Mouse (Mus musculus) megakaryocyte, embryonic 14.5 days (primary cell): Measurements from ENCODE around the gene Arhgap23. TPM values are rescaled to one million over a fixed set of nuclear protein-coding genes. Genes with fewer than 3 reads are reported as not detected.

Experiments
- H3K27me3 ChIP-seq: replicated peaks from 2 replicates; pipeline ENCODE3; 2012; ENCODE audit warnings: inconsistent platforms
- H3K36me3 ChIP-seq: replicated peaks from 2 replicates; pipeline ENCODE3; 2012; ENCODE audit warnings: low read length, inconsistent platforms, mixed read lengths
- H3K4me1 ChIP-seq: 2 replicates; pipeline ENCODE4 v1.6.1; 2012; ENCODE audit warnings: inconsistent platforms
- H3K4me3 ChIP-seq: replicated peaks from 2 replicates; pipeline ENCODE3; 2012; ENCODE audit warnings: moderate library complexity, mild to moderate bottlenecking, inconsistent platforms
- H3K9me3 ChIP-seq: 2 replicates; pipeline ENCODE4 v1.6.1; 2012; ENCODE audit warnings: inconsistent platforms
- FLI1 ChIP-seq: IDR thresholded peaks from 2 replicates; pipeline ENCODE4 v1.6.1; 2012; ENCODE audit warnings: low read length, inconsistent platforms, mixed read lengths
- GATA1 ChIP-seq: IDR thresholded peaks from 3 replicates; pipeline ENCODE4 v1.6.1; 2012; ENCODE audit warnings: mixed read lengths, low read length, inconsistent platforms, borderline replicate concordance
- polyA plus RNA-seq: library from polyadenylated mRNA; stranded (reverse); fragments of >175 nt; gene quantifications from 2 replicates; pipeline ENCODE4 v1.2.3, GENCODE M21; 2012; ENCODE audit warnings: low replicate concordance; ENCODE audit not compliant: insufficient read depth

Gene Arhgap23
- polyA plus RNA-seq, 1 experiment: 85.6 TPM

DNA sequence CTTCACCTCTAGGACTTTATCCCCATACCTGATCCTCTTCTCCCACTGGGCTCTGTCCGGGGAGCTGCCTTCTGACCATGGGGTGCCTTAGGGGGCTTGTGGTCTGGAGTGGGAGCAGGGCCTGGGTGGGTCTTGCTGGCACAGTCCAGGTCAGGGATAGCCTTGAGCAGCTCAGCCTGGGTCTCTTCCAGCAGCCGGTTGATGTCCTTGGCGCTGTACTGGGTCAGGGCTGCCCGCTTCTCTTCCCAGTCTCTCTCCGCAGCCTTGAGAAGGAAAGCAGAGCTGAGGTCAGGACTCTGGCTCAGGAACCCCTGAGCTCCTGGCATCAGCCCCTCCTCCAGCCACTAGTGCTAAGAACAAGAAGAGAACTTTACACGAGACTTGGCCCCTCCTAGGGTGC is 110.0 kb downstream of the Arhgap23 start:
- no peak for TF ChIP-seq GATA1
- no peak for TF ChIP-seq FLI1
- Histone ChIP-seq H3K4me3 (no peak overlapping the region), H3K36me3 (no peaks in the 10 kb centered on the region), H3K27me3 (peaks cover 93% of the 10 kb centered on the region), H3K4me1 (peaks cover 12% of the 10 kb centered on the region; the same call in 1 of the 2 replicates), H3K9me3 (no peaks in the 10 kb centered on the region)

DNA sequence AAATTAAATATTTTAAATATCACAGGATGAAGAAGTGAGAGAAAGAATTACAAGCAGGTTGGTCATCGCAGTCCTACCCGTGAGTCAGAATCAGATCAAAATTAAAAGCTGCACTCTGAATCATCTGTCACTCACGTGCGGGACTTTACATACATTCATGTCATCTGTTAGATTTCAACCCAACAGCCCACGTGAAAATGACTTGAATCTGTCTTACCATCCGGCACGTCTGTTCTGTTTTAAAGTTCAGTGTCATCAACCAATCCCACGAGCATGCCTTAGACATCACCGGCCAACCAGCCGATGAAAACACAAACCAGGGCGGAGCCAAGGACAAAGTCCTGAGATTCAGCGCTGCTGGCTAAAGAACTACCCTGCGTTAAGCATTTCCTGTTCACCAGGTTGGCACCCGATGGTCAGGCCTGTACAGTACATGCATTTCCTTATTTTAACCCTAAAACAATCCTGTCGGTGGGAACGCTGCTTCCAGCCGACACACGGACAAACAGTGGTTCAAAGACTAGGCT is 113.0 kb downstream of the Arhgap23 start:
- no peak for TF ChIP-seq FLI1
- TF ChIP-seq GATA1: no peak
- no peak overlapping the region for H3K4me3 ChIP-seq
- H3K36me3 ChIP-seq: no peaks in the 10 kb centered on the region
- H3K4me1 ChIP-seq: peaks cover 41% of the 10 kb centered on the region
- peaks cover 95% of the 10 kb centered on the region for H3K27me3 ChIP-seq
- no peaks in the 10 kb centered on the region for H3K9me3 ChIP-seq

DNA sequence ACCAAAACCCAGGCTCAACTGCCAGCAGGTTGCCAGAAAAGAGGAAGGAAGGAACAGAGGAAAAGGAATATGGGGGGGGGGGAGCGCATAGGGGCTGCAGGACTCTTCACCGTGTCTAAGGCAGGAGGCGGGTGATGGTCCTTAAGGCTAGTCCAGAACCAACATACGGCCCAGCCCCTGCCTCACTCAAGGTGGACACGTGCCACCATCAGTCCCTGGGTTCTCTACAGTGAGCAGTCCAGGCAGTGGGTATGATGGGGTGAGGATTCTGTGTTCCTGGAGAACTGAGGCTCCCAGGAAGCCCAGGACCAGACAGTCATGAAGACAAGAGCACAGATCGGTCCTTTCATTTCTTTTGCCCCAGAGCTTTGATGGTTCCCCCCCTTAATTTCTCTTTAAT is 114.7 kb downstream of the Arhgap23 start:
- Histone ChIP-seq H3K4me3 (no peak overlapping the region), H3K9me3 (no peaks in the 10 kb centered on the region), H3K27me3 (peaks cover 95% of the 10 kb centered on the region), H3K4me1 (peaks cover 49% of the 10 kb centered on the region), H3K36me3 (no peaks in the 10 kb centered on the region)
- TF ChIP-seq GATA1 (no peak), FLI1 (no peak)

GRCm38 (mm10) chr11:97530961-97531360 is 115.6 kb downstream of the Arhgap23 start:
- H3K27me3 ChIP-seq: peaks cover 95% of the 10 kb centered on the region
- no peaks in the 10 kb centered on the region for H3K36me3 ChIP-seq
- TF ChIP-seq FLI1: no peak
- TF ChIP-seq GATA1: no peak
- H3K9me3 ChIP-seq: no peaks in the 10 kb centered on the region
- H3K4me1 ChIP-seq: peaks cover 52% of the 10 kb centered on the region
- H3K4me3 ChIP-seq: no peak overlapping the region

GRCm38 (mm10) chr11:97531381-97532260 is 116.3 kb downstream of the Arhgap23 start:
- peaks cover 95% of the 10 kb centered on the region for H3K27me3 ChIP-seq
- peaks cover 58% of the 10 kb centered on the region for H3K4me1 ChIP-seq
- peak overlapping the region; percentile 92 for H3K4me3 ChIP-seq
- H3K9me3 ChIP-seq: no peaks in the 10 kb centered on the region
- H3K36me3 ChIP-seq: no peaks in the 10 kb centered on the region
- TF ChIP-seq FLI1 (no peak), GATA1 (no peak)

- Histone ChIP-seq H3K4me3 (peak overlapping the region; percentile 92), H3K4me1 (peaks cover 66% of the 10 kb centered on the region), H3K9me3 (no peaks in the 10 kb centered on the region), H3K27me3 (peaks cover 99% of the 10 kb centered on the region), H3K36me3 (no peaks in the 10 kb centered on the region)
- TF ChIP-seq GATA1 (no peak), FLI1 (no peak)
These were observed 117.0 kb downstream of the Arhgap23 start for GRCm38 (mm10) chr11:97532354-97532753.

GRCm38 (mm10) chr11:97532950-97533582 is 117.7 kb downstream of the Arhgap23 start:
- H3K4me3 ChIP-seq: peak overlapping the region; percentile 92
- TF ChIP-seq FLI1: no peak
- no peaks in the 10 kb centered on the region for H3K9me3 ChIP-seq
- no peaks in the 10 kb centered on the region for H3K36me3 ChIP-seq
- peaks cover 69% of the 10 kb centered on the region for H3K4me1 ChIP-seq
- peaks cover 99% of the 10 kb centered on the region for H3K27me3 ChIP-seq

GRCm38 (mm10) chr11:97533653-97534052 is 118.3 kb downstream of the Arhgap23 start:
- H3K4me3 ChIP-seq: no peak overlapping the region
- no peaks in the 10 kb centered on the region for H3K36me3 ChIP-seq
- peaks cover 69% of the 10 kb centered on the region for H3K4me1 ChIP-seq
- no peaks in the 10 kb centered on the region for H3K9me3 ChIP-seq
- H3K27me3 ChIP-seq: peaks cover 96% of the 10 kb centered on the region
- TF ChIP-seq FLI1: no peak
- TF ChIP-seq GATA1: no peak

DNA sequence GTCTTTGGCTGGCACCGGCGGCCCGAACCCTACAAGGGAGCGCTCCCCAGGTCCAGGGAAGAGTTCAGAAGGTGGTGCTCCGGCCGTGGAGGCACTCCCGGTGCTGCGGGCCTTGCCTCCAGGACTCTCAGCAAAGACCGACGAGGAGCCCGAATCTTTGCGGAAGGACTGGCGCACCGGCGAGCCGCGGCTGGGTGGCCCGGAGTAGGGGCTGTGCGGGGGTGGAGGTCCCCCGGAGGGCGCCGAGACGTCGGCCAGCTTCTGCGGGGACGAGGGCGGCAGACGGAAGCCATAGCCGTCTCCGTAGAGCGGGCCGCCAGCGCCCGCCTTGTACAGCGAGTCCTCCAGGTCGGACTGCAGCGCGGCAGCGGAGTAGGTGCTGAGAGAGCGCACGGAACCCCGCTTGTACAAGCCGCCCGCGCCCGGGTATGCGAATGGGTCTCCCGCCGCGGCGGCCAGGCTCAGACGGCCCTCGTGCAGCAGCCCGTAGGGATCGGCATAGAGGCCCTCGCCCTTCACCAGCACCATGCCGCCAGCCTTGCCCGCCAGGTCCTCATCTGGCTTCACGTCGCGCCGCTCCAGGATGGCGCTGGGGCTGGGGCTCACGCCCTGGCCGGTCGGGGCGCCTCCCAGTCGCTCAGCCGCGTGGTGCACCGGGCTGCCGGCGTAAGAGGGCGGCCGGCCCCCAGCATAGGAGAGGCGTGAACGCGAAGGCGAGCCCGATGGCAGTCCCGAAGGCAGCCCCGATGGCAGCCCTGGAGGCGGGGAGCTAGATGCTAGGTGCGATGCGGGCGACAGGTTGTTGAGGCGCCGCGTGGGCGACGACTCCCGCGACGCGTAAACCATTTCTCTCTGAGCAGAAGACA is 119.3 kb downstream of the Arhgap23 start:
- no peaks in the 10 kb centered on the region for H3K36me3 ChIP-seq
- no peaks in the 10 kb centered on the region for H3K9me3 ChIP-seq
- H3K27me3 ChIP-seq: peaks cover 96% of the 10 kb centered on the region
- TF ChIP-seq FLI1 (no peak), GATA1 (no peak)
- peak overlapping the region; percentile 67 for H3K4me3 ChIP-seq
- H3K4me1 ChIP-seq: peaks cover 70% of the 10 kb centered on the region

GRCm38 (mm10) chr11:97535308-97535630 is 119.9 kb downstream of the Arhgap23 start:
- H3K4me3 ChIP-seq: no peak overlapping the region
- no peaks in the 10 kb centered on the region for H3K9me3 ChIP-seq
- no peak for TF ChIP-seq GATA1
- TF ChIP-seq FLI1: no peak
- H3K27me3 ChIP-seq: peaks cover 95% of the 10 kb centered on the region
- H3K36me3 ChIP-seq: no peaks in the 10 kb centered on the region
- peaks cover 72% of the 10 kb centered on the region for H3K4me1 ChIP-seq
